Mouse (Mus musculus): ENCODE data around the gene Rps6kl1. TPM values are rescaled to one million over a fixed set of nuclear protein-coding genes. Genes with fewer than 3 reads are reported as not detected.

The Rps6kl1 gene
- total and polyA plus RNA-seq, 2 experiments from 2014 or later = 35.0 to 48.6 TPM

- Histone ChIP-seq H3K4me3 (ENCODE audit: low read depth, low read length) (no peak overlapping the region), H3K36me3 (ENCODE audit: insufficient read depth, low read length) (peaks cover 35% of the 10 kb centered on the region), H3K27me3 (ENCODE audit: insufficient read depth, low read length) (no peaks in the 10 kb centered on the region), H3K27ac (ENCODE audit: low read depth, low read length) (no peak overlapping the region), H3K4me2 (ENCODE audit: low read depth, low read length, poor library complexity, severe bottlenecking) (no peak overlapping the region), H3K9ac (replicated peaks; ENCODE audit: low read length, poor library complexity, severe bottlenecking) (no peak overlapping the region), H3K9me3 (ENCODE audit: low read length) (no peaks in the 10 kb centered on the region), H3K4me1 (ENCODE audit: insufficient read depth, low read length) (no peaks in the 10 kb centered on the region)
- no peak for TF ChIP-seq CTCF (IDR thresholded peaks at IDR 0.05)
- WGBS = 85% methylated on average over 6 of the region's 6 CpGs
- DNase-seq (ENCODE audit: low spot score) = no peak
- no peak for ATAC-seq (ENCODE audit: low FRiP score)
Observed at GRCm38 (mm10) chr12:85141096-85141495, 10.0 kb downstream of the Rps6kl1 start.

- Histone ChIP-seq H3K4me3 (ENCODE audit: low read depth, low read length) (no peak overlapping the region), H3K27me3 (ENCODE audit: insufficient read depth, low read length) (no peaks in the 10 kb centered on the region), H3K36me3 (ENCODE audit: insufficient read depth, low read length) (peaks cover 43% of the 10 kb centered on the region), H3K27ac (ENCODE audit: low read depth, low read length) (no peak overlapping the region), H3K9me3 (ENCODE audit: low read length) (no peaks in the 10 kb centered on the region), H3K4me1 (ENCODE audit: insufficient read depth, low read length) (no peaks in the 10 kb centered on the region), H3K4me2 (ENCODE audit: low read depth, low read length, poor library complexity, severe bottlenecking) (no peak overlapping the region), H3K9ac (replicated peaks; ENCODE audit: low read length, poor library complexity, severe bottlenecking) (no peak overlapping the region)
- 56% methylated on average over 18 of the region's 18 CpGs for WGBS
- no peak for TF ChIP-seq CTCF (IDR thresholded peaks at IDR 0.05)
- no peak for ATAC-seq (ENCODE audit: low FRiP score)
- DNase-seq (ENCODE audit: low spot score) = no peak
Observed at GRCm38 (mm10) chr12:85140036-85140701, 10.9 kb downstream of the Rps6kl1 start.

- DNase-seq (ENCODE audit: low spot score) (no peak), ATAC-seq (ENCODE audit: low FRiP score) (no peak)
- Histone ChIP-seq H3K9me3 (ENCODE audit: low read length) (no peaks in the 10 kb centered on the region), H3K4me1 (ENCODE audit: insufficient read depth, low read length) (no peaks in the 10 kb centered on the region), H3K36me3 (ENCODE audit: insufficient read depth, low read length) (peaks cover 73% of the 10 kb centered on the region), H3K4me3 (ENCODE audit: low read depth, low read length) (no peak overlapping the region), H3K9ac (replicated peaks; ENCODE audit: low read length, poor library complexity, severe bottlenecking) (no peak overlapping the region), H3K27me3 (ENCODE audit: insufficient read depth, low read length) (no peaks in the 10 kb centered on the region), H3K27ac (ENCODE audit: low read depth, low read length) (no peak overlapping the region), H3K4me2 (ENCODE audit: low read depth, low read length, poor library complexity, severe bottlenecking) (no peak overlapping the region)
- peak; percentile 31 for TF ChIP-seq CTCF (IDR thresholded peaks at IDR 0.05)
- 73% methylated on average over 4 of the region's 4 CpGs for WGBS
Observed at GRCm38 (mm10) chr12:85136627-85137026, 14.4 kb downstream of the Rps6kl1 start.

- ATAC-seq (ENCODE audit: low FRiP score) = no peak; the same call in 1 of the 2 replicates
- 81% methylated on average over 19 of the region's 19 CpGs for WGBS
- H3K4me2 ChIP-seq (ENCODE audit: low read depth, low read length, poor library complexity, severe bottlenecking) = no peak overlapping the region
- H3K36me3 ChIP-seq (ENCODE audit: insufficient read depth, low read length) = peaks cover 75% of the 10 kb centered on the region
- no peaks in the 10 kb centered on the region for H3K9me3 ChIP-seq (ENCODE audit: low read length)
- no peak for DNase-seq (ENCODE audit: low spot score)
- no peaks in the 10 kb centered on the region for H3K4me1 ChIP-seq (ENCODE audit: insufficient read depth, low read length)
- no peak overlapping the region for H3K4me3 ChIP-seq (ENCODE audit: low read depth, low read length)
- TF ChIP-seq CTCF (IDR thresholded peaks at IDR 0.05) = no peak
- no peak overlapping the region for H3K9ac ChIP-seq (replicated peaks; ENCODE audit: low read length, poor library complexity, severe bottlenecking)
- H3K27ac ChIP-seq (ENCODE audit: low read depth, low read length) = no peak overlapping the region
- H3K27me3 ChIP-seq (ENCODE audit: insufficient read depth, low read length) = no peaks in the 10 kb centered on the region
Observed at GRCm38 (mm10) chr12:85135513-85136470, 15.3 kb downstream of the Rps6kl1 start.

- Histone ChIP-seq H3K4me3 (ENCODE audit: low read depth, low read length) (no peak overlapping the region), H3K27me3 (ENCODE audit: insufficient read depth, low read length) (no peaks in the 10 kb centered on the region), H3K9me3 (ENCODE audit: low read length) (no peaks in the 10 kb centered on the region), H3K4me2 (ENCODE audit: low read depth, low read length, poor library complexity, severe bottlenecking) (no peak overlapping the region), H3K4me1 (ENCODE audit: insufficient read depth, low read length) (no peaks in the 10 kb centered on the region), H3K27ac (ENCODE audit: low read depth, low read length) (no peak overlapping the region), H3K9ac (replicated peaks; ENCODE audit: low read length, poor library complexity, severe bottlenecking) (no peak overlapping the region), H3K36me3 (ENCODE audit: insufficient read depth, low read length) (peaks cover 76% of the 10 kb centered on the region)
- DNase-seq (ENCODE audit: low spot score) = no peak
- no peak for ATAC-seq (ENCODE audit: low FRiP score)
- WGBS = 96% methylated on average over 8 of the region's 8 CpGs
- TF ChIP-seq CTCF (IDR thresholded peaks at IDR 0.05) = no peak
Observed at GRCm38 (mm10) chr12:85134043-85134794, 16.8 kb downstream of the Rps6kl1 start.
